Mouse (Mus musculus): ENCODE measurements at regions not wholly inside any gene's neighbourhood (a gene's known extent, or its start where the extent isn't known, plus 50 kb on each side); places are given as distances from the start of the nearest gene placed in this dataset.
A peak's percentile ranks its signal among the peaks of the same experiment; 100 is the strongest.

GRCm38 (mm10) chr11:40884509-40884908, 129.4 kb upstream of the Ccng1 start:
- no peak overlapping the region for H3K4me3 ChIP-seq (ENCODE audit: insufficient read depth, low read depth, low read length)
- no peaks in the 10 kb centered on the region for H3K27me3 ChIP-seq (replicated peaks; ENCODE audit: control insufficient read depth, insufficient read depth, low read length)
- H3K4me1 ChIP-seq (ENCODE audit: control insufficient read depth, insufficient read depth, low read length) = no peaks in the 10 kb centered on the region
- H3K36me3 ChIP-seq (ENCODE audit: control insufficient read depth, insufficient read depth, low read length) = no peaks in the 10 kb centered on the region
- no peak for DNase-seq
- TF ChIP-seq CTCF (conservative IDR thresholded peaks at IDR 0.05; ENCODE audit: insufficient read depth, insufficient read length, low read depth, low read length) = no peak
- TF ChIP-seq POLR2A (IDR thresholded peaks at IDR 0.05; ENCODE audit: low read depth, low read length) = no peak
- WGBS = 77% methylated on average over 5 of the region's 5 CpGs
- no peak overlapping the region for H3K27ac ChIP-seq (ENCODE audit: insufficient read depth, low read depth, low read length)

- 87% methylated on average over 5 of the region's 5 CpGs for WGBS
- no peaks in the 10 kb centered on the region for H3K4me1 ChIP-seq (ENCODE audit: control insufficient read depth, insufficient read depth, low read length)
- TF ChIP-seq POLR2A (IDR thresholded peaks at IDR 0.05; ENCODE audit: low read depth, low read length) (no peak), CTCF (conservative IDR thresholded peaks at IDR 0.05; ENCODE audit: insufficient read depth, insufficient read length, low read depth, low read length) (no peak)
- no peaks in the 10 kb centered on the region for H3K27me3 ChIP-seq (replicated peaks; ENCODE audit: control insufficient read depth, insufficient read depth, low read length)
- H3K4me3 ChIP-seq (ENCODE audit: insufficient read depth, low read depth, low read length) = no peak overlapping the region
- no peaks in the 10 kb centered on the region for H3K36me3 ChIP-seq (ENCODE audit: control insufficient read depth, insufficient read depth, low read length)
- no peak overlapping the region for H3K27ac ChIP-seq (ENCODE audit: insufficient read depth, low read depth, low read length)
- DNase-seq = no peak
Observed at GRCm38 (mm10) chr11:40879589-40879988, 124.5 kb upstream of the Ccng1 start.

- DNase-seq = no peak
- H3K36me3 ChIP-seq (ENCODE audit: control insufficient read depth, insufficient read depth, low read length) = no peaks in the 10 kb centered on the region
- 96% methylated on average over 2 of the region's 2 CpGs for WGBS
- H3K27ac ChIP-seq (ENCODE audit: insufficient read depth, low read depth, low read length) = no peak overlapping the region
- no peak overlapping the region for H3K4me3 ChIP-seq (ENCODE audit: insufficient read depth, low read depth, low read length)
- H3K4me1 ChIP-seq (ENCODE audit: control insufficient read depth, insufficient read depth, low read length) = no peaks in the 10 kb centered on the region
- no peaks in the 10 kb centered on the region for H3K27me3 ChIP-seq (replicated peaks; ENCODE audit: control insufficient read depth, insufficient read depth, low read length)
- TF ChIP-seq POLR2A (IDR thresholded peaks at IDR 0.05; ENCODE audit: low read depth, low read length) (no peak), CTCF (conservative IDR thresholded peaks at IDR 0.05; ENCODE audit: insufficient read depth, insufficient read length, low read depth, low read length) (no peak)
Observed at GRCm38 (mm10) chr11:40873002-40873401, 117.9 kb upstream of the Ccng1 start.

GRCm38 (mm10) chr11:40865694-40866093, 110.6 kb upstream of the Ccng1 start:
- H3K27ac ChIP-seq (ENCODE audit: insufficient read depth, low read depth, low read length) = no peak overlapping the region
- WGBS = 20% methylated on average over 2 of the region's 2 CpGs
- no peaks in the 10 kb centered on the region for H3K36me3 ChIP-seq (ENCODE audit: control insufficient read depth, insufficient read depth, low read length)
- TF ChIP-seq CTCF (conservative IDR thresholded peaks at IDR 0.05; ENCODE audit: insufficient read depth, insufficient read length, low read depth, low read length) = no peak
- TF ChIP-seq POLR2A (IDR thresholded peaks at IDR 0.05; ENCODE audit: low read depth, low read length) = no peak
- DNase-seq = peak; percentile 38
- no peaks in the 10 kb centered on the region for H3K27me3 ChIP-seq (replicated peaks; ENCODE audit: control insufficient read depth, insufficient read depth, low read length)
- H3K4me3 ChIP-seq (ENCODE audit: insufficient read depth, low read depth, low read length) = no peak overlapping the region
- no peaks in the 10 kb centered on the region for H3K4me1 ChIP-seq (ENCODE audit: control insufficient read depth, insufficient read depth, low read length)

GRCm38 (mm10) chr11:40851361-40851760, 96.2 kb upstream of the Ccng1 start:
- WGBS = 55% methylated on average over 1 of the region's 1 CpGs
- Histone ChIP-seq H3K4me1 (ENCODE audit: control insufficient read depth, insufficient read depth, low read length) (no peaks in the 10 kb centered on the region), H3K4me3 (ENCODE audit: insufficient read depth, low read depth, low read length) (no peak overlapping the region), H3K27me3 (replicated peaks; ENCODE audit: control insufficient read depth, insufficient read depth, low read length) (no peaks in the 10 kb centered on the region; the same call in 1 of the 2 replicates), H3K27ac (ENCODE audit: insufficient read depth, low read depth, low read length) (no peak overlapping the region), H3K36me3 (ENCODE audit: control insufficient read depth, insufficient read depth, low read length) (no peaks in the 10 kb centered on the region)
- no peak for DNase-seq
- TF ChIP-seq CTCF (conservative IDR thresholded peaks at IDR 0.05; ENCODE audit: insufficient read depth, insufficient read length, low read depth, low read length) (no peak), POLR2A (IDR thresholded peaks at IDR 0.05; ENCODE audit: low read depth, low read length) (no peak)

- peak; percentile 12 for DNase-seq
- 14% methylated on average over 4 of the region's 4 CpGs for WGBS
- TF ChIP-seq POLR2A (IDR thresholded peaks at IDR 0.05; ENCODE audit: low read depth, low read length) (no peak), CTCF (conservative IDR thresholded peaks at IDR 0.05; ENCODE audit: insufficient read depth, insufficient read length, low read depth, low read length) (no peak)
- H3K4me3 ChIP-seq (ENCODE audit: insufficient read depth, low read depth, low read length) = no peak overlapping the region
- H3K4me1 ChIP-seq (ENCODE audit: control insufficient read depth, insufficient read depth, low read length) = no peaks in the 10 kb centered on the region
- H3K27ac ChIP-seq (ENCODE audit: insufficient read depth, low read depth, low read length) = no peak overlapping the region
- H3K27me3 ChIP-seq (replicated peaks; ENCODE audit: control insufficient read depth, insufficient read depth, low read length) = no peaks in the 10 kb centered on the region; the same call in 1 of the 2 replicates
- no peaks in the 10 kb centered on the region for H3K36me3 ChIP-seq (ENCODE audit: control insufficient read depth, insufficient read depth, low read length)
Observed at GRCm38 (mm10) chr11:40850652-40851092, 95.6 kb upstream of the Ccng1 start.

- no peaks in the 10 kb centered on the region for H3K4me1 ChIP-seq (ENCODE audit: control insufficient read depth, insufficient read depth, low read length)
- no peak overlapping the region for H3K4me3 ChIP-seq (ENCODE audit: insufficient read depth, low read depth, low read length)
- H3K27me3 ChIP-seq (replicated peaks; ENCODE audit: control insufficient read depth, insufficient read depth, low read length) = no peaks in the 10 kb centered on the region; the same call in 1 of the 2 replicates
- no peak for DNase-seq
- H3K27ac ChIP-seq (ENCODE audit: insufficient read depth, low read depth, low read length) = no peak overlapping the region
- no peaks in the 10 kb centered on the region for H3K36me3 ChIP-seq (ENCODE audit: control insufficient read depth, insufficient read depth, low read length)
- WGBS = 55% methylated on average over 1 of the region's 1 CpGs
- TF ChIP-seq POLR2A (IDR thresholded peaks at IDR 0.05; ENCODE audit: low read depth, low read length) = no peak
- no peak for TF ChIP-seq CTCF (conservative IDR thresholded peaks at IDR 0.05; ENCODE audit: insufficient read depth, insufficient read length, low read depth, low read length)
Observed at GRCm38 (mm10) chr11:40846586-40846985, 91.5 kb upstream of the Ccng1 start.

Data from kidney, adult 2 months (tissue).